Mouse (Mus musculus) ES-Bruce4 (cell line): ENCODE results near the gene Slc38a7.

ENCODE experiments used
- CTCF ChIP-seq: IDR thresholded peaks from one replicate; pipeline ENCODE4 v1.8.1; 2011; ENCODE audit warnings: low read depth, low read length
- EP300 ChIP-seq: IDR thresholded peaks from 2 replicates; pipeline ENCODE4 v1.6.1; 2011; ENCODE audit warnings: low read depth, low read length; ENCODE audit not compliant: insufficient read depth
- POLR2A ChIP-seq: IDR thresholded peaks from one replicate; pipeline ENCODE4 v1.8.1; 2011; ENCODE audit warnings: low read length; ENCODE audit not compliant: insufficient read depth

DNA sequence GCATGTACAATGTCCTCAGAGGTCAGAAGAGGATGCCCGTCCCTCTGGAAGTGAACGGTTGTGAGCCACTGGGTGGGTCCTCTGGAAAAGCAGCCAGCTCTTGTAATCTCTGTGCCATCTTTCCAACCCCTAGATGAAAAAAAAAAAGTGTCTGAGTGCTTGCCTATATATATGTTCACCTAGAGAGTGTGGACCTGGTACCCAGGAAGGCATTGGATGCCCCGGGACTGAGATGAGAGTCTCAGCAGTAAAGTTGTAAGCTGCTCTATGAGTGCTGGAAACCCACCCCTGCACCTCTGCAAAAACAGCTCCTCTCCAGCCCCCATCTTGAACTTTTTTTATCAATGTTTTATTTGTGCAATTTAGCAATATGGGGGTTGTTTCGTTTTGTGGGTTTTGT lies 44.7 kb downstream of the Slc38a7 start:
- no peak for TF ChIP-seq CTCF
- TF ChIP-seq POLR2A, result no peak
- no peak for TF ChIP-seq EP300
